Mouse (Mus musculus): ENCODE data around the gene Kif1c.
"Not testable (repeated sequence)": the region's sequence is repeated elsewhere in the genome, so short reads cannot be mapped to it uniquely, and the experiment has no call there.

Gene Kif1c

GRCm38 (mm10) chr11:70747876-70748545 lies 47.7 kb downstream of the Kif1c start:
- no peak for DNase-seq

- no peak for DNase-seq
These were observed 52.1 kb downstream of the Kif1c start for GRCm38 (mm10) chr11:70752337-70753017.

GRCm38 (mm10) chr11:70753146-70753545 lies 52.8 kb downstream of the Kif1c start:
- DNase-seq, result no peak

- no peak for DNase-seq
These were observed 54.1 kb downstream of the Kif1c start for GRCm38 (mm10) chr11:70754476-70754875.

GRCm38 (mm10) chr11:70754958-70755357 lies 54.6 kb downstream of the Kif1c start:
- DNase-seq, result peak; percentile 35

- peak; percentile 95 for DNase-seq
These were observed 55.3 kb downstream of the Kif1c start for GRCm38 (mm10) chr11:70755645-70756044.

GRCm38 (mm10) chr11:70760446-70760845 lies 60.1 kb downstream of the Kif1c start:
- DNase-seq, result not testable (repeated sequence)

GRCm38 (mm10) chr11:70762641-70763040 lies 62.3 kb downstream of the Kif1c start:
- DNase-seq, result no peak

- no peak for DNase-seq
These were observed 63.2 kb downstream of the Kif1c start for GRCm38 (mm10) chr11:70763582-70763935.

GRCm38 (mm10) chr11:70763936-70764808 lies 63.8 kb downstream of the Kif1c start, which contains the start of gene Zfp3:
Zfp3 (plus strand) TSS chr11:70764209.
- peak; percentile 90 for DNase-seq

GRCm38 (mm10) chr11:70765776-70766445 lies 65.6 kb downstream of the Kif1c start:
- no peak for DNase-seq

GRCm38 (mm10) chr11:70770804-70771203 lies 70.5 kb downstream of the Kif1c start:
- no peak for DNase-seq

GRCm38 (mm10) chr11:70776830-70777571 lies 76.7 kb downstream of the Kif1c start:
- DNase-seq, result peak; percentile 85

GRCm38 (mm10) chr11:70777634-70778033 lies 77.3 kb downstream of the Kif1c start:
- DNase-seq, result no peak

- DNase-seq, result not testable (repeated sequence)
These were observed 77.7 kb downstream of the Kif1c start for GRCm38 (mm10) chr11:70778058-70778457.
